Mouse (Mus musculus): ENCODE results near the gene Enkd1. TPM values are rescaled to one million over a fixed set of nuclear protein-coding genes. Genes with fewer than 3 reads are reported as not detected.

Enkd1 gene
- polyA plus RNA-seq, 1 experiment from 2014 or later: 10.1 TPM

DNA sequence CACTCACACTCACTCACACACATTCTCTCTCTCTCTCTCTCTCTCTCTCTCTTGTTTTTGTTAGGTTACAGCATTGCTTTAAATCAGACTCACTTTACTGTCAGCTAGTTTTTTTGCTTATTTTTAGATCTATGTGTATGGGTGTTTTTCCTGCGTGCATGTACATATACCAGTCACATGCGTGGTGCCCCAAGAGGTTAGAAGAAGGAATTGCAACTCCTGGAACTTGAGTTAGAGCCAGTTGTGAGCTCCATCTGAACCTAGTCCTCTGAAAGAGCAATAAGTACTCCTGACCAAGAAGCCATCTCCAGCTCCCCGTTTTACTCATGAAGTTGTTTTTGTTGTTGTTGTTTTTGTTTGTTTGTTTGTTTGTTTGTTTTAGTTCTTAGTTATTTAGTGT, 46.8 kb downstream of the Enkd1 start:
- no peaks in the 10 kb centered on the region for H3K4me1 ChIP-seq (ENCODE audit: control insufficient read depth in 2 of 2, insufficient read depth in 2 of 2, low read length in 2 of 2)
- no peaks in the 10 kb centered on the region for H3K9me3 ChIP-seq (ENCODE audit: control insufficient read depth, low read length)
- H3K9ac ChIP-seq (ENCODE audit: low read length): no peak overlapping the region
- no peak overlapping the region for H3K4me3 ChIP-seq (ENCODE audit: control insufficient read depth in 1 of 2, insufficient read depth in 1 of 2, low read depth in 1 of 2, low read length in 2 of 2)
- WGBS: 73% methylated on average over 3 of the region's 3 CpGs
- H3K36me3 ChIP-seq (ENCODE audit: control insufficient read depth, insufficient read depth, low read length): peaks cover 29% of the 10 kb centered on the region
- ATAC-seq (ENCODE audit: insufficient number of reproducible peaks, insufficient read depth, low FRiP score, low read depth): no peak
- H3K27ac ChIP-seq (replicated peaks in 1 of 2; ENCODE audit: control insufficient read depth in 1 of 2, insufficient read depth in 1 of 2, low read depth in 2 of 2, low read length in 2 of 2): no peak overlapping the region
- no peak overlapping the region for H3K4me2 ChIP-seq (ENCODE audit: low read length)
- no peaks in the 10 kb centered on the region for H3K27me3 ChIP-seq (ENCODE audit: control insufficient read depth, insufficient read depth, low read length)

DNA sequence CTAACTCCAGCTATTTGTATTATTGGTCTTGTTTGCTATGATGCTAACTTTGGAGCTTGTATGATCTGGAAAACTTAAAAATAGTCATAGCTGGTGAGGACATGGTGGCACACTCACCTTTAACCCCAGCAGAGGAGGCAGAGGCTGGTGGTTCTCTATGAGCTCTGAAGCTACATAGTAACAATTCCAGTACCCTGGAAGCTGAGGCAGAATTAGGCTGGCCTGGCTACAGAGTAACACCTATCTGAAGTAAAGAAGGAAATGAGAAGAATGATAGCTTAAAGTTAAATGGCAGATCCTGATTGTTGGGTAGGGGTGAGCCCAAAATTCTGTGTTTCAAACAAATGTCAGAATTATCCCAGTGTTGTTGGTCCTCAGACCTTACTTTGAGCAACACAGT, 50.4 kb downstream of the Enkd1 start:
- no peak overlapping the region for H3K27ac ChIP-seq (replicated peaks in 1 of 2; ENCODE audit: control insufficient read depth in 1 of 2, insufficient read depth in 1 of 2, low read depth in 2 of 2, low read length in 2 of 2)
- peaks cover 16% of the 10 kb centered on the region for H3K36me3 ChIP-seq (ENCODE audit: control insufficient read depth, insufficient read depth, low read length)
- H3K27me3 ChIP-seq (ENCODE audit: control insufficient read depth, insufficient read depth, low read length): no peaks in the 10 kb centered on the region
- H3K4me2 ChIP-seq (ENCODE audit: low read length): no peak overlapping the region
- no peak overlapping the region for H3K4me3 ChIP-seq (ENCODE audit: control insufficient read depth in 1 of 2, insufficient read depth in 1 of 2, low read depth in 1 of 2, low read length in 2 of 2)
- no peaks in the 10 kb centered on the region for H3K9me3 ChIP-seq (ENCODE audit: control insufficient read depth, low read length)
- ATAC-seq (ENCODE audit: insufficient number of reproducible peaks, insufficient read depth, low FRiP score, low read depth): no peak
- no peak overlapping the region for H3K9ac ChIP-seq (ENCODE audit: low read length)
- H3K4me1 ChIP-seq (ENCODE audit: control insufficient read depth in 2 of 2, insufficient read depth in 2 of 2, low read length in 2 of 2): no peaks in the 10 kb centered on the region

Other genes starting within 250 kb of the Enkd1 start
- 11.6 and 15.3 TPM in 2 replicates for gene Tppp3, start 236.7 kb downstream of the Enkd1 start, polyA plus RNA-seq (2014; fragmentation: Nextera tagmentation; extraction: Ambion mirVana)
- 21.8 and 24.5 TPM in 2 replicates for gene Zdhhc1, start 211.3 kb downstream of the Enkd1 start, polyA plus RNA-seq (2014; fragmentation: Nextera tagmentation; extraction: Ambion mirVana)
- 0.46 and 0.59 TPM in 2 replicates for gene Hsd11b2, start 189.5 kb downstream of the Enkd1 start, polyA plus RNA-seq (2014; fragmentation: Nextera tagmentation; extraction: Ambion mirVana)
- 59.1 and 64.5 TPM in 2 replicates for gene Atp6v0d1, start 142.2 kb downstream of the Enkd1 start, polyA plus RNA-seq (2014; fragmentation: Nextera tagmentation; extraction: Ambion mirVana)
- 25.7 and 25.8 TPM in 2 replicates for gene Ripor1, start 103.0 kb downstream of the Enkd1 start, polyA plus RNA-seq (2014; fragmentation: Nextera tagmentation; extraction: Ambion mirVana)
- gene Ctcf, start 71.6 kb downstream of the Enkd1 start, polyA plus RNA-seq (2014; fragmentation: Nextera tagmentation; extraction: Ambion mirVana): 54.7 and 62.5 TPM in 2 replicates
- 0.54 TPM in 2 replicates for gene Agrp, start 70.8 kb downstream of the Enkd1 start, polyA plus RNA-seq (2014; fragmentation: Nextera tagmentation; extraction: Ambion mirVana)
- 0.36 and 0.41 TPM in 2 replicates for gene Carmil2, start 21.9 kb downstream of the Enkd1 start, polyA plus RNA-seq (2014; fragmentation: Nextera tagmentation; extraction: Ambion mirVana)
- 39.7 and 41.7 TPM in 2 replicates for gene Acd, start 7.1 kb downstream of the Enkd1 start, polyA plus RNA-seq (2014; fragmentation: Nextera tagmentation; extraction: Ambion mirVana)
- gene Pard6a, start 7.1 kb downstream of the Enkd1 start, polyA plus RNA-seq (2014; fragmentation: Nextera tagmentation; extraction: Ambion mirVana): 12.9 and 17.3 TPM in 2 replicates
- not detected in 2 replicates for gene 4933405L10Rik, start 555 bp downstream of the Enkd1 start, polyA plus RNA-seq (2014; fragmentation: Nextera tagmentation; extraction: Ambion mirVana)
- 6.8 and 8.9 TPM in 2 replicates for gene Gfod2, start 50.5 kb upstream of the Enkd1 start, polyA plus RNA-seq (2014; fragmentation: Nextera tagmentation; extraction: Ambion mirVana)
- gene Ranbp10, start 119.1 kb upstream of the Enkd1 start, polyA plus RNA-seq (2014; fragmentation: Nextera tagmentation; extraction: Ambion mirVana): 10.6 and 11.5 TPM in 2 replicates
- gene Tsnaxip1, start 119.5 kb upstream of the Enkd1 start, polyA plus RNA-seq (2014; fragmentation: Nextera tagmentation; extraction: Ambion mirVana): not detected in 2 replicates
- 34.7 and 37.2 TPM in 2 replicates for gene Cenpt, start 145.1 kb upstream of the Enkd1 start, polyA plus RNA-seq (2014; fragmentation: Nextera tagmentation; extraction: Ambion mirVana)
- gene Thap11, start 146.9 kb upstream of the Enkd1 start, polyA plus RNA-seq (2014; fragmentation: Nextera tagmentation; extraction: Ambion mirVana): 41.9 and 42.5 TPM in 2 replicates
- 190 and 205 TPM in 2 replicates for gene Nutf2, start 152.4 kb upstream of the Enkd1 start, polyA plus RNA-seq (2014; fragmentation: Nextera tagmentation; extraction: Ambion mirVana)
- gene Edc4, start 172.7 kb upstream of the Enkd1 start, polyA plus RNA-seq (2014; fragmentation: Nextera tagmentation; extraction: Ambion mirVana): 24.0 and 27.7 TPM in 2 replicates
- 1.1 and 1.2 TPM in 2 replicates for gene Nrn1l, start 185.4 kb upstream of the Enkd1 start, polyA plus RNA-seq (2014; fragmentation: Nextera tagmentation; extraction: Ambion mirVana)
- gene Pskh1, start 192.2 kb upstream of the Enkd1 start, polyA plus RNA-seq (2014; fragmentation: Nextera tagmentation; extraction: Ambion mirVana): 17.6 and 18.6 TPM in 2 replicates
- gene Ctrl, start 225.7 kb upstream of the Enkd1 start, polyA plus RNA-seq (2014; fragmentation: Nextera tagmentation; extraction: Ambion mirVana): 0.43 and 1.1 TPM in 2 replicates
- 73.7 and 74.2 TPM in 2 replicates for gene Psmb10, start 230.2 kb upstream of the Enkd1 start, polyA plus RNA-seq (2014; fragmentation: Nextera tagmentation; extraction: Ambion mirVana)
- gene Lcat, start 235.2 kb upstream of the Enkd1 start, polyA plus RNA-seq (2014; fragmentation: Nextera tagmentation; extraction: Ambion mirVana): 1.2 and 1.3 TPM in 2 replicates

Measured in heart, embryonic 14.5 days (tissue).